Mouse (Mus musculus) frontal cortex, postnatal 25 days (tissue): ENCODE measurements around the gene Olfr1259.
"Not testable (repeated sequence)": the region's sequence is repeated elsewhere in the genome, so short reads cannot be mapped to it uniquely, and the experiment has no call there.

Experiments
- DNase-seq, 2 experiments: peaks; one replicate each; pipeline ENCODE4 v3.0.0; 2022; ENCODE audit warnings: low spot score in 2 of 2

Olfr1259 gene

GRCm38 (mm10) chr2:89948564-89948963 lies at the start of gene Olfr1259:
TSS of gene Olfr1259 (minus strand) at chr2:89948664.
- DNase-seq, result no peak

GRCm38 (mm10) chr2:89990921-89991320 lies 42.5 kb upstream of the Olfr1259 start, which contains the start of gene Olfr1261:
TSS of gene Olfr1261 (plus strand) at chr2:89991221.
- DNase-seq, result no peak

DNA sequence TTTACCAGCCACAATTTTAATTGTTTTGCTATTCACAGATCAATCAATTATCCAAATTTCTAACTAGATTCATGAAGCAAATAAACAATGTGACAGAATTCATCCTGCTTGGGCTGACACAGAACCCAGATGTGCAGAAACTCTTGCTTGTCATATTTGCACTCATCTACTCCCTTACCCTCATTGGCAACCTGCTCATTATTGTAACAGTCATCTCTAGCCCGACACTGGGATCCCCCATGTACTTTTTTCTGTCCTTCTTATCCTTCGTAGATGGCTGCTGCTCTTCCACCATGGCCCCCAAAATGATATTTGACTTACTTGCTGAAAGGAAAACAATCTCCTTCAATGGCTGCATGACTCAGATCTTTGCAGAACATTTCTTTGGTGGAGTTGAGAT lies 29.2 kb upstream of the Olfr1259 start:
- no peak for DNase-seq

- DNase-seq, result no peak
These were observed 25.7 kb upstream of the Olfr1259 start, which contains the start of gene Olfr1260 for GRCm38 (mm10) chr2:89974184-89974583. TSS of gene Olfr1260 (plus strand) at chr2:89974340.

DNA sequence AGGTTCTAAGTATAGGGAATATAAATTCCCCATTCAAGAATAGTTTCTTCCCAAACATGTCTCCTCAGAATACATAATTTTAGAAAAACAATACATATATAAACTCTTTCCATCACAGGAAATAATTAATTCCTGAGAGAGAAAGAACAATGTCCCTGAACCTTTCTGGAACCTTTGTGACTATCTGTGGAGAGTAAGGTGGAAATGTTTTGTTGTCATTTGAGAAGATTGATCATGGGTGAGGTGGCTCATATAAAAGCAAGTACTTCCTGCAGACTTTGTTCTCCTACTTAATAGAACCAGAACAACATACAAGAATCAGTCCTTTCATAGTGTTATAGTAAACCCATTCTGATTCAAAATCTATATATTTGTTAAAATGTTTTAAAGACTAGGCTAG lies 21.5 kb downstream of the Olfr1259 start, which contains the start of gene Olfr1258:
TSS of gene Olfr1258 (plus strand) at position 301 of the 400 bp plus-strand sequence.
- no peak for DNase-seq

DNA sequence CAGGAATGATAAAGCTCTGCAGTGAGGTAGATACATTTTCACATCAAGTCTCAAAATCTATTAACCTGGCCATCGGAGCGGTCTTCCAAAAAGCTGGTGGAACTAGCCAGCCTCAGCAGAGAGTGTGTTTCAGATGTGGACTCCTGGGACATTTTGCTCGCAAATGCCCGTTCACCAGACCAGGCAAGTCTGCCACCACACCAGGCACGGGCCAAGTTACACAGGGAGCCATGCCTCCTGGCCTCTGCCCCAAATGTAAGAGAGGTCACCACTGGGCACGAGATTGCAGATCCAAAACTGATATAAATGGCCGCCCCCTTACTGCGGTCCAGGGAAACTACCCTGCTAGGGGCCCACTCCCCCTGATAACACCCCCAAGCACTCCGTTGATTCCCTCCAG lies 35.8 kb downstream of the Olfr1259 start:
- DNase-seq, result not testable (repeated sequence)
